Mouse (Mus musculus): ENCODE results near the gene Vps26c.

Gene Vps26c

DNA sequence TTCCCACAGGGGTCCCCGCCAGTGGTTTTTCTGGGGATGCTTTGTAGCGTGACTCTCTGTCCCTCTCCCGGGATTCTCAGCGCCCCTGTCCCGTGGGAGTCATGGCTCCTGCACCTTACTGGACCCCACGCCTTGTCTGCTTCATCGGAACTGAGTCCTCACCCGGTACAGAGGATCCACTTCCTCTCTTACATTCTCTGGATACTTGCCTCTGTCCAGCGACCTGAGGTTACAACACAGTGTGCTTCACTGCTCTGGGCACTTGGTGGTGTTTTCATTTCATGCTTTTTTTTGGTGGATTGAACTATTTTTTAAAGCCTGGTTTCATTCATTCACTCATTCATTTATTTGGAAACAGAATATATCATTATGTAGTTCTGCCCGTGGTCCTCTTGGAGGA, 23.2 kb upstream of the Vps26c start:
- no peak for DNase-seq (ENCODE audit: low read depth in 2 of 2, low spot score in 2 of 2)

DNA sequence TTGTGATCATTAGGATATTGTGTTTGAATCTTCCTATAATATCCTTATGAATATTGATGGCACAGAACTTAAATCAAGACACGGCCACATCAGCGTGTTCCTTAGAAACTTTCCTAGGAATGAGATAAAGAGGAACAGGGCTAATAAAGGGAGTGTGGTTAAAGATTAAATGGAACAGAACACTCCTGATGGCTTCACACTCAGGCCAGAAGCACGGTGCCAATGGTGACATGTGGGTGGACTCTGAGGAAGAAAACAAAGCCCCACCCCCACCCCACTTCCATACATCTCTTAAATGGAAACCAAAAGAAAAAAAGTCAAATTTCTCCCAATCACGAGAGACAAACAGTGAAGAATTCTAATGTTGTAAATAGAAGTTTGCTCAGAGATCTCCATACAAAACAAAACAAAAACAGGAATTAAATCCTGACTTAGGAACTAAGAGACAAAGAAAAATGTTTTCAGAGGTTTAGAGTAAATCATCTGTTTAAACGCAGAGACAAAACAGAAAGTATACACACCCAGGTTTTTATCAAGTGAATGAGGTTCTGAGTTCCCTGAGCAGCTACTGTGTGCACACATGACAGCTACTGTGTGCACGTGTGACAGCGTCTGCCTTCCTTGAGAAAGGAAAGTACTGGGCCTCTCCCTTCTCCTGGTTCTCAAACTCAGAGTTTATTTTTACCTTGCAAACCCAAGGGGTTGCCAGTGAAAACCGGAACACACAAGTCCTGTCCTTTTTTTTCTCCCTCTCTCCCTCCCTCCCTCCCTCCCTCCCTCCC, 19.3 kb upstream of the Vps26c start:
- no peak for DNase-seq (ENCODE audit: low read depth in 2 of 2, low spot score in 2 of 2)

DNA sequence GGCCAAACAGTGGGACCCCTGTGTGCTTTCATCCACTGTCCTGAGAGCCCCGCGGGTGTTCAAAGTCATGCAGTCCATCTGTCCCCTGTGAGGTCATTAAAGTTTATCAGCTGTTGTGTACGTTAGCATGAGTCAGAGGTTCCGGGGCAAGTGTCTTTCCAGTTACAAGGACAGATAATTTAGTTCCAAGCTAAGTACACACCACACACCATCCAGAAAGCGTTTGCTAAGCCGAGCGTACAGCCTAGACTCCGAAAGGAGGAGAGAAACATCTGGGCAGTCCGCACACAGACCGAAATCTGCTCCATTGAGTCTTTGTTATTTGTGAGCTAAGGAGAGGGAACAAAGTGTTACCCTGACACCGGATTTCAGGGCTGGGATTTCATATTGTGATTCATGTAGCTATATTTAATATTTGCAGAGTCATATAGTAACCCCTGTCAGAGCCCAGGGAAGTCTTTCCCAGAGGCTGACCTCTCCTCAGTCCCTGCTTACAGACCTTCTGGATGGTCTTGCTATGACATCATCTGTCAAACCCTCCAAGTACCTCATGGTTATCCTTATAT, 18.0 kb upstream of the Vps26c start:
- no peak for DNase-seq (ENCODE audit: low read depth in 2 of 2, low spot score in 2 of 2)

GRCm38 (mm10) chr16:94542898-94543297, 16.3 kb upstream of the Vps26c start:
- DNase-seq (ENCODE audit: low read depth in 2 of 2, low spot score in 2 of 2), result no peak

- DNase-seq (ENCODE audit: low read depth in 2 of 2, low spot score in 2 of 2), result no peak
These were observed 13.5 kb upstream of the Vps26c start for GRCm38 (mm10) chr16:94540140-94540539.

DNA sequence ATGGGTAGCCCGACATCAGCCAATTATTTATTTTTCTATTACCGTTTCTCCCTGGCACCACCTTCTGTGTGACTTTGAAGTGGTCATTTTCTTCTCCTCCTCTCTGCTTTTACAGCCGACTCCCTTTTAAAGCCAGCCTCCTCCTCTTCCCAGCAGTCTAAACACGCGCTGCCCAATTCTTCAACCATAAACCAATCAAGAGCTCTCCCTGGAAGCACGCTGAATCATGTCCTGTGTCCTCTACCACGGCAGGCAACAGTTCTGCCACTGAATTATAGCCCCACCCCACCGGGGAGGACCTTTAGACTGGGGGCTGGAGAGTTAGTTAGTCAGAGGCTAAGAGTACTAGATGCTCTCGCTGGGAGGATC, 10.5 kb upstream of the Vps26c start:
- DNase-seq (ENCODE audit: low read depth in 2 of 2, low spot score in 2 of 2), result no peak

- no peak for DNase-seq (ENCODE audit: low read depth in 2 of 2, low spot score in 2 of 2)
These were observed 10.0 kb upstream of the Vps26c start for GRCm38 (mm10) chr16:94536417-94537158.

GRCm38 (mm10) chr16:94535716-94536115, 9.1 kb upstream of the Vps26c start:
- DNase-seq (ENCODE audit: low read depth in 2 of 2, low spot score in 2 of 2), result no peak

GRCm38 (mm10) chr16:94533679-94534078, 7.0 kb upstream of the Vps26c start:
- DNase-seq (ENCODE audit: low read depth in 2 of 2, low spot score in 2 of 2), result no peak

DNA sequence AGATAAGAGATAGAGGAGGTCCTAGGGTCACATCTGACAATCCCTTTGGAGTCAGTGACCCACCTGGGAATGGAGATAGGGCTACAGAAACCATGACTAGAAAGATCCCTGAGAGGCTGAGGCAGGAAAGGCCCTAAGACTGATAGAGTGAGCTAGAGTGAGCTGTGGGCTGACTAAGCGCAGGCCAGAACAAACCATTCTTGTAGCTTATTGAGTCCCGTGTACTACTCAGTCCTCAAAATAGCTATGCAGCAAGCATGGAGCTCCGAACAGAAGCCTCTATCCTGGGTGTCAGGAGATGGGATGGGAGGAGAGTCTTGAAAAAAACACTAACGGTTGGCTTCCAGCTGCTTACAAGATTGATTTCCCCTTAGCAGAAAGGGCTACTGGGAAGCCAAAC, 4.6 kb upstream of the Vps26c start:
- no peak for DNase-seq (ENCODE audit: low read depth in 2 of 2, low spot score in 2 of 2)

DNA sequence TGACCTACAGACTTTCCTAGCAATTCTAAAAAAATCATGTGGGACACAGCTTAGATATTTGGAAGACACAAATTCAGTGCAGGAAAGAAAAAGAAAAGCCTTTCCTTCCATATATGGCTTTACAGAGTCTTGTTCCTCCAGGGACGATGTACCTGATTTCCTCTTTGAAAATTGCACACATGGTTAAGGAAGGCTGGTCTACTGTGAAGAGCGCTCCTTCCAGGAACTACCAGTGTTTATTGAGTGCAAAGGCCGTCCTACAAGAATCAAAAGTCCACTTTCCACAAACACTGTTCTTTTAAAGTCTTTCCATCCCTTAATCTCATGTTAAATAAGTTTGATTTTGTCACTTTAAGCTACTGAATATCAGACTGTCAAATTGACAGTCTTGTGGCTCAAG, 916 bp upstream of the Vps26c start:
- no peak for DNase-seq (ENCODE audit: low read depth in 2 of 2, low spot score in 2 of 2)

- no peak for DNase-seq (ENCODE audit: low read depth in 2 of 2, low spot score in 2 of 2)
These were observed 513 bp upstream of the Vps26c start for GRCm38 (mm10) chr16:94527152-94527534.

DNA sequence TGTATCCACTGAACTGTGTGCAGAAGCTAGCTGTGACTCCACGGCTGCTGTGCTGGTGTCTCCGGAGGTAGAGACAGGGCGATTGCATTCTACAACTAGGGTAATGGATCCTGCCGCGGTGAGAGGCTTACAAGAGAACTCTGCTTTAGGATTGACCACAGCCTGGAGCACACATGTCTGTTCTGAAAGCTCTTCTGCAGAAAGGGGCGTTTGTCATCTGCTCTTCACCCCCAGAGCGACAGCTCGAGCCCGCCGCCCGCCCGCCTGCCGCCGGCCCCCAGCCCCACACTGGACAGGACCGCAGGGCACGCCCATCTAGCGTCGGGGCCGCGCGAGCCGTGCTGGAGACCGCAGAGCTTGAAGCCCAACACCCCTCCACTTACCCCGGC, 681 bp downstream of the Vps26c start:
- DNase-seq (ENCODE audit: low read depth in 2 of 2, low spot score in 2 of 2), result no peak

- DNase-seq (ENCODE audit: low read depth in 2 of 2, low spot score in 2 of 2), result no peak
These were observed 1.9 kb downstream of the Vps26c start for GRCm38 (mm10) chr16:94524691-94525090.

DNA sequence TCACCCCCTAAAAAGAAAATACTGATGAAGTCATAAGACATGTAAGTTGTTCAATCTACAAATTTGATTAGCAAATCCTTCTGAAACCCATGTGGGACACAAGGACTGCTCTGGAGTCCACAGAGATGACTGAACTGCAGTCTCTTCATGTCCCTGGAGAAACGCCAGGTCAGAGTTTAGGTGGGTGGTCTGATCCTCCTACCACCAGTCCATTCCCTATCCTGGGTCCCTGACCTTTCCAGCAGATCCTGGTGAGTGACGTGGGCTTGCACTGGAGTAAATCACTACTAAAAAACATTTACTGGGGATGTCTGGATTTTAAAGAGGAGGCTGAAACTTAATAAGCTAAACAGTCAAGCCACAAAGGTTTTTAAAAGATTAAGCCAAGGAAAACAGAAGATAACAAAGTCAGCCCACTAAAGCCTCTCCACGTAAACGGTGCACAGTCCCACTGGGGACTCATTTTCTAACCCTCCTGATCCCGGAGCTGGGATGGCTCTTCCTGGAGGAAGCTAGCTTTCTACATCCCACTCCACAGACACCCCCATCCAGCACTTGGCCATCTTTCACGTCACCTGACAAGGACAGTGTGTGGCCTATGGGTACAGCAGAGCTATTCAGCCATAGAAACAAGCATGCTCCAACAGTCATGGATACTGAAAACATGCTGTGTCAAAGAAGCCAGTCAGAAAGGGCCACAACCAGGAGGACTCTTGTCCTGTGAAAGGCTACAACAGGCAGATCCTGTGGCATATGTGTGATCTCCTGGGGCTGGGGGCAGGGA, 2.8 kb downstream of the Vps26c start:
- DNase-seq (ENCODE audit: low read depth in 2 of 2, low spot score in 2 of 2), result no peak

DNA sequence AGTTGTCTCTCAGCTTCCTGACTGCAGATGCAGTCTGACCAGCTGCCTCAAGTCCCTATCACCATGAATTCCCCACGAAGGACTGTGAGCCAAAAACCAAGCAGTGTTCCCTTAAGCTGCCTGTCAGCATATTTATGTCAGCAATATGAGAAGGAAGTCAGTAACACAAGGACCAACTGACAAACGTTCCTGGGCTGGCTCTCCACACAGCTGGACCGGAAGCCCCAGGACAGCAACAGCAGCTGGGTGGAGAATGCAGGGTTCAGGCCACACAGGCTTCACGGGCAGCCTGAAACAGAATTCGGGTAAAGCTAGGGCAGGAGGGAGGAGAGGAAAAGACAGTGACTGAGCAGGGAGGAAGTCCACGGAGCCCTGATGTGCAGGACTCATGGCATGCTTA, 7.6 kb downstream of the Vps26c start:
- DNase-seq (ENCODE audit: low read depth in 2 of 2, low spot score in 2 of 2), result no peak

- no peak for DNase-seq (ENCODE audit: low read depth in 2 of 2, low spot score in 2 of 2)
These were observed 9.0 kb downstream of the Vps26c start for GRCm38 (mm10) chr16:94517606-94518005.

- no peak for DNase-seq (ENCODE audit: low read depth in 2 of 2, low spot score in 2 of 2)
These were observed 16.6 kb downstream of the Vps26c start for GRCm38 (mm10) chr16:94509983-94510382.

DNA sequence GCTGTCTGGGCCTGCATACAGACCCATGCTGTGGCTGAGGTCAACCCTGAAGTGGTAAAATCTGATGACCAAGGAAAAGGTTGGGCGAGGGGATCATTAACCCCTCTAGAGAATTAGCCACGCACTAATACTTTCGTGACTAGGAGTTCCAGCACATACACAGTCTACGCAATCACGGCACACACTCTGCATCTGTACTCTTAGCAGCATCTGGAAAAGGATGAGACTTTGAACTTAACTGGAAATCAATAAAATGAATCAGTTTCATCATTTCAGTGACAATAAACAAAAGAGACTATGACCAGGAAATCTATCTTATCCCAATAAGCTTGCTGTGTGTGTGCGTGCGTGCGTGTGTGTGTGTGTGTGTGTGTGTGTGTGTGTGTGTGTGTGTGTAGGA, 17.9 kb downstream of the Vps26c start:
- DNase-seq (ENCODE audit: low read depth in 2 of 2, low spot score in 2 of 2), result no peak

DNA sequence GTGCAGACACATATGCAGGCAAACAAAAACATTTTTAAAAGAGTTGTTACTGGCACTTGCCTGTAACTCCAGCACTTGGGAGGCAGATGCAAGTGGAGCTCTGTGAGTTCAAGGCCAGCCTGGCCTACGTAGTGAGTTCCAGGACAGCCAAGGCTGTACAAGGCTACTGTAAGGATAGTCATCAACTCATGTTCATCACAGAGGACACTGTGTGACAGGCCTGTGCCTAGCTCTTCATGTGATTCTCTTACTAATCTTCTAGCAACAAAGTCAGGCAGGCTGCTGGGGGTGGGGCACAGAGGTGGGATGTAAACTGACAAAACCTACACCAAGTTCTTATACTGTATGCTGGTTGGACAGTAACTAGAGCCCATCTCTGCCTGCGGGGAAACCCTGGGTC, 19.6 kb downstream of the Vps26c start:
- no peak for DNase-seq (ENCODE audit: low read depth in 2 of 2, low spot score in 2 of 2)

DNA sequence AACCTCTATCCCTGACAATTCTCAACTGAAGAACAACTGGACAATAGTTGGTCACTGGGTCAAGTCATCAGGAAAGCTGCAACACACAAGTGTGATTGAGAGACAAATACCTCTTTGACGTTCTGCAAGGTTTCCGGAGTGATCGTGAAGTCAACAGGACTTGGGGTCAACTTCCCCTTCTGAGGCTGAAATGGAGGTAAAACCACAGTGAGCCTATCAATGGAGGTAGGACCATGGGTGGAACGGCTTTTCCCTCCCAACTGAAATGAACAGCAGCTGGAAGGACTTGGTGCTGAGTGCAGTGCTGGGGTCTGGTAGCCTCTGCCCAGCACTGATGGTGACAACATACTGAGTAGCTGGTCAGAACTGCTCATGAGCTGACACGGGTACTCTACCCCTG, 22.4 kb downstream of the Vps26c start:
- DNase-seq (ENCODE audit: low read depth in 2 of 2, low spot score in 2 of 2), result no peak

- no peak for DNase-seq (ENCODE audit: low read depth in 2 of 2, low spot score in 2 of 2)
These were observed 28.7 kb downstream of the Vps26c start for GRCm38 (mm10) chr16:94497911-94498310.

Measured in CD8-positive naive resting alpha-beta T cell, adult 2 months (primary cell).